Mouse (Mus musculus) lung, adult 18-20 months (tissue): ENCODE results near the gene Meltf.

Experiments
- DNase-seq, 2 experiments: peaks; one replicate each; pipeline ENCODE4 v3.0.0; 2022; ENCODE audit warnings: mixed read lengths in 2 of 2

The Meltf gene

DNA sequence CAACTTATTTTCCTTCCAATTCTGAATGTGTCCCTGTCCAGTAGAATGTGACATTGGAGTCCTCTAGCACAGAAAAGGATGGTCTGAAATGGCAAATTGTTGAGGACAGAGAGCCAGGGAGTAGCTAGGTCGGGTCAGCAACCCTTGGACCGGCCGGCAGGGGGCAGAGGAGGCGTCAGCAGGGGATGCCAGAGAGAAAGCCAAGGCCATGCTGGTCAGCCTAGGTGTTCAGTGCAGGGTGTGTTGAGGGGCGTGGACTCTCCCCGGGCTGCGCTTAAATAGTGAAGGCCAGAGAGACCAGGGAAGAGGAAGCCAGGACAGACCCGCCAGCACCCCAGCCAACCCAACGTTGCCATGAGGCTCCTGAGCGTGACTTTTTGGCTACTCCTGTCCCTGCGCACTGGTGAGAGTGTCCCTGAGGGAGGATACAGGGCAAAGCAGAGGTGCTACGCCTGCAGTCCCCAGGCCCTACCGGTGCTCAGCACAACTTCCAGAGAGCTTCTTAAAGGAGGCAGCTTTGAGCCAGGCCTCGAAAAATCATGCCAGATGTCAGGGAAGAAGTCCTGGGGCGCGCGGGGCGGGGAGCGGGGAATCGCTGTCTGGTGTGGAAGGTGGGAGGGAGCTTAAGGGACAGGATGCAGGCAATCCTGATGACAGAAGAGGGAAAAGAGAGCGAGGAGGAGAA, at the start of gene Meltf:
Gene Meltf, plus strand, starts transcription at position 238 of the 685 bp plus-strand sequence.
- DNase-seq = peak; percentile 53 to 60

DNA sequence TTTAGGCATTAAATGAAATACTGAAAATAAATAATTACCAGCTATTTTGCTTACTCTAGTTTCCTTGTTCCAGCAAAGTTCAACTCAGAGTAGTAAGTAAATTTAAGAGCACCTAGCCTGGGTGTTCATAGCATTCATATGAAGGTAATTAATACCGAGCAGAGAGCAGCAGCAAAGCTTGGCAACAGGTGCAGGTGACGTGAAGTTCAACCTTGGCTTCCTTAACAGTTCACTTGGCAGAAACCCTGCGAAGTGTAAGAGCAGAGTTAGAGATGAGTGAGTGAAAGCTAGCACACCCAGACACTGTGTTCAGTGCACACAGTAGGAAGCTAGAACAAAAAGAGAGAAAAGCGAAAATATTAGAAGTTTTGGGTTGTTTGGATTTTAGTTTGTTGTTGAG, 47.9 kb upstream of the Meltf start:
- no peak for DNase-seq

DNA sequence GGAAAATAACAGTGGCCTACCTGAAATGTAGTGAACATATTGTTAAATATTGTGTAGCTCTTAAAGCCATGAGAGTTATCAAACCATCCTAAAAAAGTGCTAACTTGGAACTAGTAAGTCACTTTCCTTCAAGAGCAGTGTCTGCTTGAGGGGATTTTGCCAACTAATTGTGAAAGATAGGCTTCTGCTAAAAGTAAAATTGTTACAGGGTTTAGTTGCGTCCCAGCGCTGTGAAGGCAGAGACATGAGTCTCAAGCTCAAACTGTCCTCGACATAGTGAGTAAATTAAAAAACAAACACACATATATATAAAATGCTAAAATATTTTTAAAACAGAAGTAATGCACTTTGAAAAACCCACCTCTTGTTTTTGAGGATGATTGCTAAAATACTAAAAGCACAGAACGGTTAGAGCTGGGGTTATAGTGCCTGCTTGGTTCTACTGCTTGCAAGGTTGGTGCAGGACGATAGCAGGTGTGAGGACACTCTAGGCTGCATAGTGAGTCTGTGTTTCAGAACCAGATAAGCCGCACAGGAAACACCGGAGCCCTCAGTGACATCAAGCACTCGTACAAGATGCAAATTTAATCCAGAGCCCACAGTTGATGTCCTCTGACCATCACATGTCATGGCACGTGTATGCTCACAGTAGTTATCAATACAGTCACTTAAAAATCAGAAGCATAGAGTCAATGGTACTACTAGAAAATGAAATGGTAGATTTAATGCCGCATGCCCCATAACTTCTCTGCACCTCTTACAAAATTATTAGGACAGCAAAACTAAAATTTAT, 45.8 kb upstream of the Meltf start:
- DNase-seq = no peak

DNA sequence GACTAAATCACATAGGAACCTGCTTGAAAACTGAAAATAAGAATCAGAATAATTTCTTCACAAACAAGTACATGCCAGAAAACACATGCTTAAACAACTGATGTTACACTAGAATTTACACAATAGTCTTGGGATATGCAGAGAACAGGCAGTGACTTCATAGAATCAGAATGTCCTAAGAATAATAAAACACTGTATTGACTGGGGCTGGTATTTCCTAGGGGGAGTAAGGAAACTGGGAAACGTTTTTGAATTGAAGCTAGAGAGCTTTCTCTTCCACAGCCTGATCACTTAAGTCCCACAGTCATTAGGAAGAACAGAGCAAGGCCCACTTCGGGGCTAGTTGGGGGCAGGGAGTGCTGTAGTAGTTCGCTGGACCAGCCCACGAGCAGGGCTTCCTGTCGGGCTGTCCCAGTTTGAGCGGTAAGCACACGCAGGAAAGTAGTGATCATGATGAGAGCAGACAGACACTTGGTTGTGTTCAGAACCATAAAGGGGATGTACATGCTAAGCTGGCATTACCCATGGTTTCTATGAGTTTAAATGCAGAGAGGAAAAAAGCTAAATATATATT, 44.5 kb upstream of the Meltf start:
- peak; percentile 14 to 17 for DNase-seq

DNA sequence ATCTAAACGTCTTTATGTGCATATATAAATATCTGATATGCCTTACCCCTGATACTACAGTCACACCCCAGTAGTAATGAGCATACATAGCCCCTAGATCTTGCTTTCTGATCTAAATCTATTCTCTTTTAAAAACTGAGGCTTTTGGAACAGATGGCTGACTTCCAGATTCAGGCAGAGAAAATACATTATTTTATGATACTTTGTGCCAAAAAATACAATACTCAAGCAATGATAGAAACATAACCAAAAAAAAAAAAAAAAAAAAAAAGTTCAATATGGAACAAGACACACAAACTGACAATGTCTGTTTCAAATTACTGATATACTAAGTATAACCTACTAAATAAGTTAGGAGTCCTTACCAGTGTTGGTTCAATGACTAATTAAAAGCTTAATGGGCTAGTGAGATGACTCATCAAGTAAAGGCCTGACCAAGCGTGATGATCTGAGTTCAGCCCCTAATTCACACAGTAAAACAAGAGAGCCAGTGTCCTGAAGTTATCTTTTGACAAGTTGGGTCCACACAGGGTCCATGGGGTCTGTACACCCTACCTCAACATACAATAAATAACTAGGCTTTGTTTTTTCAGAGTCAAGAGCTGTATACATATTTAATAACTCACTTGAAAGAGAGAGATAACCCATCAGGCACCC, 43.8 kb upstream of the Meltf start:
- DNase-seq = no peak

DNA sequence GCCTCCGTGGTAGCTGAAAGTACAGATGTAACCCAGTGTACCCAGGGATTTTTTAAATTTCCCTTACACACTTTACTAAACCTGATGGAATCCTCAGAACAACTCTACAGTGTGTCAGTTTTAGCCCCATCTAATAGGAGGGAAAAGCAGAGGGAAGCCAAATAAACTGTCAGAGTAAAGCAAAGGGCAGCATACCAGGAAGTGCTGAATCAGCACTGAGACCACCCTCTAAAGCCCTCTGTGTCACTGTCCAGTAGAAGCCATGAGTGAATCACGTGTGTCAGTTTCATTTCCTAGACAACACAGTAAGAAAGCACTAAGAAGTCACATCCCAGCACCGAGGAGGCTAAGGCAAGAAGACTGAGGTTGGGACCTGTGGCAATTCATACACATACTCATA, 41.2 kb upstream of the Meltf start:
- DNase-seq = no peak

DNA sequence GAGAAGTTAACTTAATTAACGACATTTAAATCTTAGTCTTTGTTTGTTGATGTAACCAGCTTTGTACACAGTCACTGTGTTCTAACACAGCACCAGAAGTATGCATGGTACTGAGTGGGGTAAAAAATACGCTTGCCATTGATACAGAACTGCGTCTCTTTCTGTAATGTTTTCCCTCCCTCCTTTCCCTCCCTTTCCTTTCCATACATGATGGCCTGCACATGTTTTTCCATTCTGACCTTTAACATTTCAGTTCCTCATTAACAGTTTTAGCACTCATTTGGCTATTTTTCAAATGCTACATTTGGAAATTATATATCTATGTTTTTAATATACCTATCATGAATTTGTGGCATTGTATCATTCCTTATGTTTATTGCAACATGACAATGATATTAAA, 34.4 kb upstream of the Meltf start:
- no peak for DNase-seq

DNA sequence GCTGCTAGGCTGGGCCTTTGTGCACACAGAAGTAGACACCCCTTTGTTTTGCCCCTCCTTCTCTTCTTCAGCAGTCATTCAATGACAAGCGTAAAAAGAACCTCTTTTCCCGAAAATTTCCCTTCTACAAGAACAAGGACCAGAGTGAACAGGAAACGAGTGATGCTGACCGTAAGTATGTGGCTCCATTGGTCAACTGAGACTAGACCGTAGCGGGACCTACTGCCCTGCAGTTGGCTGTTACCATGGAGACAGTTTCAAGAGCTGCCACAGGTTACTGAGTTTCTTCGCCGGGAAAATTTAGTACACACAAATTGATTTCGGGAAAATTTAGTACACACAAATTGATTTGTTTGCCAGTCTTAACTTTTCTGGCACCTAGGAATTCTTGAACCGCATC, 31.8 kb upstream of the Meltf start:
- no peak for DNase-seq

DNA sequence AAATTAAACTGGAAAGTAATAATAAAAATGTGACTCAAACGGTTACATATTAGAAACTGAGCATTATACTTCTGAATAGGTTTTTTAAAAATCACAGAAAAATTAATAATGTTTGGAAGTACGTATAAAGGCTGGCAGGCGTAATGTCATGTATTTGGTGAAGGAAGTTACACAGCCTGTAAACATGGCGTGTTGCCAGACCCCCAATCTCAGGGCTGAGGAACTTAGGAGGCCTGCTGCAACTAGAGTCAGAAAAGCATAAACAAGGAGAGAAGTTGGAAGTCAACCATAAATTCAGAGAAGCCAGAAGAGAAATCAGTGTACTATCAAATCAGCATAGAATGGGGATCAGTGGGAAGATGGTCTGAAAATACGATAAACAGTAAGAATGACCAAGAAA, 14.7 kb upstream of the Meltf start:
- no peak for DNase-seq

DNA sequence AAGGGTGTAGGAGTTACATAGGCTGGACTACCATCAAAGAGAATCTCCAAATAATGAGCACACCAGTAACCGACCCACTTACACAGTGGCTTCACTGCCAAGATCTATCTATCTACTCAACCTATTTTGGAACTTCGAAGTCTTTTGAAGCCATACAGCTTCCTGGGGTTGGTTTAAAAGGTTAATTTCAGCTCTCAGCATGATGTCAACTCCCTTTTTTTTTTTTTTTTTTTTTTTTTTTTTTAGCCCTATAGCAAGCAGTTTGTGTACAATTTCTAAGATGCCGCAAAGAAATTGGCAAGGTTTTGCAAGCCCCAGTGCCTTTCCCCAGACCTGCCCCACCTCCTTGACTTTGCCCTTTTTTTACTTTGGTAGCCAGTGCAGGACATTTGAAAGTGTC, 13.4 kb upstream of the Meltf start:
- DNase-seq = no peak

DNA sequence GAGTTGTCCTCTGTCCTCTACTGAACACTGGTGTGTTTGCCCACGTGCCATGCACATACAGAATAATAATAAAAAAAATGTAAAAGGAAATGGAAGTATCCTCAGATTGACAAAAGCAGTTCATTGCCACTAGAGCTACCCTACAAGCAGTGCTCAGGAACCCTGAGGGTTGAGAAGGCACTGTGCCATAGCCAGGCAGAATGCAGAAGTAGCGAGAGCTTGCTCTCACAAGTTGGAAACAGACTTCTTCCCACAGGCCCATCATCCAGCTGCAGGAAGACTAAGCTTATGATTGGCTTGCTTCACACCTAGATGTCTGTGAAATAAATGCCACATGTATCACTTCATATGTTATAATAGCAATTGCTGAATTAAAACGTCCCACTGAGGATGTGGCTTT, 11.7 kb upstream of the Meltf start:
- DNase-seq = no peak

DNA sequence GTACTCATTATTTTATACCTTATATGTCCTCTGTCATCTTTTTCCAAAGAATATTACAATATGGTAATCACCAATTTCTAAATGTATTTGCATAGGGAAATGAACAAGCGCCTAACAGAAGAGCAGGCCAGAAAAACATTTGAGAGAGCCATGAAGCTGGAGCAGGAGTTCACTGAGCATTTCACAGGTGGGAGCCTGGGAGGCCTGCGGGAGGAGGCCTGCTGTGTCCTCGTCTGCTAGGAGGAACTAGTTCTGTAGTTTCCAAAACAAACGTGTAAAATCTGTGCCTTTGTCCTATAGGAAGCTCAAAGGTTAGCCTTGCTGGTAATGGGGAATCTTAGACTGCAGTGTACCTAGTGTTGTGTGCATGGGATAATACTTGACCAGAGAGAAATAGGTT, 10.9 kb upstream of the Meltf start:
- DNase-seq = no peak

DNA sequence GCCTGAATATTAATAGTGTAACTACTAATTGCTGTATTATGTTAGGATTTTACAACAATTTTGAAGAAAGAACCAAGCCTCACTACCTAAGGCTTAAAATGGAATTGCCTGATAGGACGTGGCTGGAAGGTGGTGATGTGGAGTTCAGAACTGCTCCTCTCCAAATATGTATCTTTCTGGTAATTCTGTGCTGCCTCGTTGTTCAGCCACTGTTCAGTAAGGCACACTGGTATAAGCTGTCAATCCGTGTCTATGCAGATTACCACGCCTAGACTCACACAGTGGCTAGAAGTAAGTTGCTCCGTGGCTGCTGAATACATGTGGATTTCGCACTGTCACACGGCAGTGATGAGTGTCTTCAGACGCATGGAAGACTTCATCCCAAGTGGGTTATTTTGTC, 4.9 kb upstream of the Meltf start:
- DNase-seq = no peak

DNA sequence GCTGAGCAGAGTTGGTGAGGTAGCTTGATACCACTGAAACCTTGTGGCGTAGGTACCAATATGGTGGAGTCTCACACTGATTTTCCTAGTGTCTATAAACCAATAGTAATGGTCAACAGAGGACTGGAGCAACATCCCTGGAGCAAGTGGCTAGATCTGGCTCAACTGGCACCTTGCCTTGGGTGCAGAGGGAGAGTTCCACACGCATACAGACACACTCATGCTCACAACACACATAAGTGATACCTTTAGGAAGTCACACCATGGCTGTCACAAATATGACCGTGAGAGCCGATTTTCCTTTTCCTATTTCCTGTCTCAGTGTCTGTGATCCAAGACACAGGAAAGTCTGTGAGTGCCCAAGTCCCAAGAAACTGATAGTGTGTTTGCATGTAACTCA, 3.2 kb upstream of the Meltf start:
- no peak for DNase-seq

DNA sequence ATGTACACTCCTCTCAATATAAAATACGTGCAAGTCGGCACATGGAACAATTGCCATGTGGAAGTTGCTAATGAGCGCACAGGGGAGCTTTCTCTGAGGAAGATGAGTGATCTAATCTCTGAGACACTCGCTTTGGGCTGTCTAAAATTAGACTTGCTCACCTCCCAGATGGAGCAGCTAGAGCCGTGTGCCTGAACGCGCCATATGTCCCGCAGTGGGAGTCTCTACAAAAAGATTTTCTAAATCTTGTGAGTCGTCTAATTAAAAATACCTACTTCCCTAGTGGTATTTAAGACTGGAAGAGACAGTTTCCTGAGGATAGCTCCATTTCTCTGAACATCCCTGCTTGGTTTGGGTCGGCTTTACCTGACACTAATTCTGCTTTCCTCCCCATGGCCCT, 2.2 kb upstream of the Meltf start:
- no peak for DNase-seq

DNA sequence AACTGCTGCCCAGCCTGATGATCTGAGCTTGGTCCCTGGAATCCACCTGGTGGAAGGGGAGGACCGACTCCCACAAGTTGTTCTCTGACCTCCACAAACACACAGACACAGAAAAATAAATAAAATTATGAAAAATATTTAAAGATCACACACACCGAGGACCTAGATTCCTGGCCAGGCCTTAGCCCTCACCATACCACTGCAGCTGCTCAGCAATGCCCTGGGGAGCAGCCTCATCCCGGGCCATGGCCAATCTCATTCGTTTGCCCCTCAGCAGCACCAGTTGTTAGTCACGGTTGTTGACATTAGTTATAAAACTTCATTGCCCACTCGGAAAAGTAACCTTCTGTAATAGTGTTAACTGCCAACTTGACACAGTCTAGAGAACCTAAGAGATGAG, 558 bp upstream of the Meltf start:
- DNase-seq = no peak

DNA sequence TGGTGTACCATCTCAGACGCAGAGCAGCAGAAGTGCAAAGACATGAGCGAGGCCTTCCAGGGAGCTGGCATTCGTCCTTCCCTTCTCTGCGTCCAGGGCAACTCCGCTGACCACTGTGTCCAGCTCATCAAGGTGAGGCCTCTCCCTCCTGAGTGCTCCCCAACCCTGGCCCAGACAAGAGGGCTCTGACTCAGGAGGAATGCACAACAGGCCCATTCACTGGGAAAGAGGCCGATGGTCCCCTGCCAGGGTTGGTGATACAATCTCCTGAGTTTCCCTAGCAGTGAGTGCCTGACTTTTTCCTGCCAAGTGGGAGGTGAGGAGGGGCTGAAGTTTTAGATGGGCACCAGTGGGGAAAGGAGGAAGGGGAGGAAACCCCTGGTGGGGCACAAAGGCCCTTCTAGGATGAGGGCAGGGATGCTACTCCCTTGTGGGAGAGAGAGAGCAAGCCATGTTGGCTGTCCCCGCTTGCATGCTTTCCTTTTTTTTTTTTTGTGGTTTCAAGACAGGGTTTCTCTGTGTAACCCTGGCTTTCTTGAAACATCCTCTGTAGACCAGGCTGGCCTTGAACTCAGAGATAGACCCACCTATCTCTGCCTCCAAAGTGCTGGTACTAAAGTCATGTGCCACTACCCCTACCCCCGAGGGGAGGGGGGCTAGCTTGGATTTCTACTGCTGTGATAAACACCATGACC, 1.7 kb downstream of the Meltf start:
- no peak for DNase-seq

DNA sequence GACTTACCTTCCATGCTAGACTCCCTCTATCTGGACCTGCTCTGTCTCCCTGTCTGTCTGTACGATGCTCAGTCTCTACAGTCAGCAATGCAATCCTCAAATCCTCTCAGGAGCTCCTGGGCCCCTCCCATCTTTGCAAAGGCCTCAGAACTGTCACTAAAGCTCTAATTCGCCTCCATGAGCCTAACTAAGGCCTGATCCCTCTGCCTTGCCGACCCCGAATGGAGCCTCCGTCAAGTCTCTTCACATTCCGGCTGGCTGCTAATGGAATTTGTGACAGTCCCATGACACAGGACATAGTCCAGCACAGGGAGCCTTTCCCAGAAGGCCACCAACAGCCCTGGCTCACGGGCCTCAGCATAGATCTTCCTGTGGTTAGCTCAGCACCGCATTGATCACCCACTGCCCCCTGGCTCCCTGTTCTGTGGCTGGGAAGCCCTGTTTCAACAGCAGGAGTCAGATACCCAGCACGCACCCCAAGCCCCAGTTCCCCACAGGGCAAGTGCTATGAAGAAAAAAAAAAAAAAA, 3.8 kb downstream of the Meltf start:
- no peak for DNase-seq

DNA sequence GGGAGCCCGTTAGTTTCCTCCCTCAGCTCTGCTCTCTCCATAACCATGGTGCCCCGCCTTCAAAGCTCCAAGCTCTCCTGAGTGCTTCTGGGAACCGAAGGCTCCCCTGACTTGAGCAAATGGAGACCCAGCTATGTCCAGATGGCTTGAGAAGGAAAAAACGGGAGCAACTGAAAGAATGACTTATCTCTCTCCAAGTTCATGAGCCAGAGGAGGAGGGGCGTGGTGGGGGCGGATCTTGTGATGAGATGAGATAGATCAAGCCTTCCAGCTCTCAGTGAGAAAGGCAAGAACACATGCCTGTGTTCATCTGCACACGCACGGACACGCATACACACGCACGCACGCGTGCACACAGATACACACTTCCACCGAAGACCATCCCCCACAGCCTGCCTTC, 4.7 kb downstream of the Meltf start:
- no peak for DNase-seq

DNA sequence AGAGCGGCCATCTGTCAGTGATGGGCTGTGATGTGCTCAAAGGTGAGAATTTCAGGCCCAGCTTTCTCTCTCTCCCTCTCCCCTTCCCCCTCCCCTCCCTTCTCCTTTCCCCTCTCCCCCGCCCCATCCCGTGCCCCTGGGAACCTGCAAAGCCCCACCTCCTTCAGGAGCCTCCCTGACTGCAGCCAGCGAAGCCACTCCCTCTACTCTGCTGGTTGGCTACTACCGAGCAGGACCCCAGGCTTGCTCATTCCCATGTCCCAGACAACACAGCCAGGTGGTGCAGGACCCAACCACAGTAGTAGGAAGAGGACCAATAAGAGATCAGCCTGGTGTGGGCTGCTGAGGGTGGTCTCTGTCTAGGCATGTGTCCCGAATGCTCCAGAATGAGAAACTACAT, 5.3 kb downstream of the Meltf start:
- no peak for DNase-seq

DNA sequence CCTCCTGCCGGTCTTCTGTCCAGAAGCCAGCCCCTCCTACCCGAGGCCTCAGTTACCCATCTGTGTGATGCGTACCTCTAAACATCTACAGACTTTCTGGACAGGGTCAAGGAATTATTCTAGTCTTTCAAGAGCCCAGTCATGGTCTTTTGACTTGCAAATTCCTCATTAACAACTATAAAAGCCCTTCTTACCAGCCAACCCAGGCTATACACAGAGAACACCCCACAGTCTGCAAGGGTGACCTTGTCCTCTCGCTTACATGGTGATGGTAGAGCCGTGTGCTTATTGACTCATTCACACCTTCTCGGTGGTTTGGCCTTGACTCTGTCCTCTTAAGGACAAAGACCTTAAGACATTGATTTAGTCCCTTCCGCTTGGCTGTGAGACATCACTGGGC, 12.3 kb downstream of the Meltf start:
- no peak for DNase-seq

DNA sequence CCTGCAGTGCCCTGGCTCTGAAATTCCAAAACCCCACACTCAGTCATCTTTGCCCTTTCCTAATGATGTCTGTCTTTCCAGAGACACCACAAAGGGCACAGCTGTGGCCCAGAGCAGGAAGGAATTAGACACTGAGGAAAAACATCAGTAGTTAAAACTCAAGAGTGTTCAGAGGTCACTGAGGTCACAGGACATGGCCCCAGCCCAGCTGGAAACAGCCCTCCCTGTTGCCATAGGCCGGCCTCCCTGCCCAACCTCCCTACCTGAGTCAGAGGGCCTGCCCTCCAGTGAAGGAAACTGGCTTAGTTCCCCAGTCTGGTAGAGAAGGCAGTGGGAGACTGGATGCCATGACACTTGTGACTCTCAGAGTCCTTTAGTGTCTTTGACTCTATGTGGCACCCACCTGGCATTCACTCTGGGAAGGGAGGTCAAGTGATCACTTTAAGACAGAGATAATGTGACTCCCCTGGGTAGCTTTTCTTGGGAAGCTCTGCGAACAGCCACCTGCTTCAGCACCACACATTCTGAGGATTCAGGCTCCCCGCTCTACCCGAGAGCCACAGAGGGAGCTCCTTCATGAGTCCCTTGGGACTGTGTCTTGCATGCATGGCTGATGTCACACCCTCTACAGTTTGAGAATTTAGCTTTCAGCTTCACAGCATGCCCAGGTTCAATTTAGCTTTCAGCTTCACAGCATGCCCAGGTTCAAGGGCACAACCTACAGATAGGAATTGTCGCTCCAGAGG, 15.0 kb downstream of the Meltf start:
- no peak for DNase-seq
